Mouse (Mus musculus): ENCODE measurements at regions not wholly inside any gene's neighbourhood (a gene's known extent, or its start where the extent isn't known, plus 50 kb on each side); places are given as distances from the start of the nearest gene placed in this dataset.

GRCm38 (mm10) chr12:15544351-15544750 is 272.4 kb downstream of the Trib2 start:
- TF ChIP-seq CTCF (IDR thresholded peaks at IDR 0.05; ENCODE audit: low read depth) = no peak
- no peak for TF ChIP-seq EP300 (optimal IDR thresholded peaks at IDR 0.05)
